In genomic region chr8:125729746-125730145, GRCm38 (mm10) we compare ENCODE assay signal across 8 mouse cellular contexts. TPM values are rescaled to one million over a fixed set of nuclear protein-coding genes. Genes with fewer than 3 reads are reported as not detected.
DNase-seq lines count a peak whose midpoint lies in the region; ATAC-seq and TF ChIP-seq lines count a peak whose summit lies in the region.

TSS of gene Ntpcr (plus strand) at chr8:125729963.

- H3K9ac ChIP-seq in heart, embryonic 13.5 days, result no peak within 1 kb of the TSS
- no peak within 1 kb of the TSS for H3K9ac ChIP-seq in midbrain, postnatal 0 days (replicated peaks; ENCODE audit: low read length, poor library complexity, severe bottlenecking)

- H3K27me3 ChIP-seq in embryonic facial prominence, embryonic 10.5 days (replicated peaks; ENCODE audit: low read depth, poor library complexity, severe bottlenecking), result no peaks in the 10 kb centered on the region; the same call in 1 of the 2 replicates
- H3K27me3 ChIP-seq in heart, embryonic 13.5 days (replicated peaks), result no peaks in the 10 kb centered on the region
- H3K27me3 ChIP-seq in midbrain, postnatal 0 days (ENCODE audit: insufficient read depth, low read length), result no peaks in the 10 kb centered on the region

- ATAC-seq in heart, embryonic 13.5 days (ENCODE audit: extremely low read depth, insufficient number of reproducible peaks, low FRiP score, low TSS enrichment), result no peak
- no peak for ATAC-seq in midbrain, postnatal 0 days (ENCODE audit: low FRiP score)

- 85% methylated on average over 7 of the region's 7 CpGs for WGBS in embryonic facial prominence, embryonic 10.5 days
- 77% methylated on average over 7 of the region's 7 CpGs for WGBS in heart, embryonic 13.5 days
- WGBS in midbrain, postnatal 0 days, result 77% methylated on average over 7 of the region's 7 CpGs

- H3K27ac ChIP-seq in left cerebral cortex, adult 2 months, result no peak within 1 kb of the TSS
- no peak within 1 kb of the TSS for H3K27ac ChIP-seq in embryonic facial prominence, embryonic 10.5 days (replicated peaks)
- no peak within 1 kb of the TSS for H3K27ac ChIP-seq in heart, embryonic 13.5 days (replicated peaks)
- no peak within 1 kb of the TSS for H3K27ac ChIP-seq in midbrain, postnatal 0 days (ENCODE audit: low read depth, low read length)

- H3K4me3 ChIP-seq in left cerebral cortex, adult 2 months, result no peak within 1 kb of the TSS
- H3K4me3 ChIP-seq in embryonic facial prominence, embryonic 10.5 days, result no peak within 1 kb of the TSS
- no peak within 1 kb of the TSS for H3K4me3 ChIP-seq in heart, embryonic 13.5 days
- no peak within 1 kb of the TSS for H3K4me3 ChIP-seq in midbrain, postnatal 0 days (ENCODE audit: low read depth, low read length)

- H3K9me3 ChIP-seq in embryonic facial prominence, embryonic 10.5 days, result no peaks in the 10 kb centered on the region
- H3K9me3 ChIP-seq in heart, embryonic 13.5 days, result no peaks in the 10 kb centered on the region
- H3K9me3 ChIP-seq in midbrain, postnatal 0 days (ENCODE audit: low read length), result no peaks in the 10 kb centered on the region

- H3K4me2 ChIP-seq in heart, embryonic 13.5 days, result no peak within 1 kb of the TSS
- no peak within 1 kb of the TSS for H3K4me2 ChIP-seq in midbrain, postnatal 0 days (ENCODE audit: low read depth, low read length, poor library complexity, severe bottlenecking)

- no peak for TF ChIP-seq CTCF in left cerebral cortex, adult 2 months (IDR thresholded peaks at IDR 0.05)
- TF ChIP-seq CTCF in midbrain, postnatal 0 days (IDR thresholded peaks at IDR 0.05), result no peak

- no peaks in the 10 kb centered on the region for H3K36me3 ChIP-seq in embryonic facial prominence, embryonic 10.5 days (replicated peaks)
- no peaks in the 10 kb centered on the region for H3K36me3 ChIP-seq in heart, embryonic 13.5 days
- no peaks in the 10 kb centered on the region for H3K36me3 ChIP-seq in midbrain, postnatal 0 days (ENCODE audit: insufficient read depth, low read length)

- no peak for DNase-seq in left cerebral cortex, adult 2 months (ENCODE audit: extremely low spot score in 1 of 2, low spot score in 2 of 2)
- no peak for DNase-seq in left cerebral cortex, adult 11 months (ENCODE audit: low spot score)
- no peak for DNase-seq in embryonic facial prominence, embryonic 10.5 days (ENCODE audit: low spot score)
- no peak for DNase-seq in left cerebral cortex, postnatal 10 days (ENCODE audit: extremely low spot score in 1 of 2, low spot score in 2 of 2)
- DNase-seq in midbrain, postnatal 0 days (ENCODE audit: low spot score), result no peak
- no peak for DNase-seq in cerebellum, adult 9-11 months
- DNase-seq in urinary bladder, postnatal 14 days (ENCODE audit: low spot score), result no peak

- intact Hi-C loops in left cerebral cortex, adult 2 months (cut with DNase I), result loop anchor here (5.0 to 10.0 kb wide), 2 partner anchors 157 to 545 kb away; no protein-coding TSS in a partner anchor
- intact Hi-C loops in left cerebral cortex, postnatal 10 days (cut with DNase I), result loop anchor here (10.0 kb wide), 1 partner anchor 155 kb away; no protein-coding TSS in a partner anchor

- peaks cover 32% of the 10 kb centered on the region for H3K4me1 ChIP-seq in embryonic facial prominence, embryonic 10.5 days
- H3K4me1 ChIP-seq in heart, embryonic 13.5 days, result peaks cover 9% of the 10 kb centered on the region
- peaks cover 5% of the 10 kb centered on the region; the same call in 1 of the 2 replicates for H3K4me1 ChIP-seq in midbrain, postnatal 0 days (ENCODE audit: insufficient read depth, low read length)

RNA-seq across cellular contexts. Expression of gene Ntpcr, which starts in this region (rescaled TPM):
- total RNA-seq in left cerebral cortex, adult 2 months (2021), result 10 to 100 TPM; 23.3 to 23.7 TPM
- 18.8 and 19.3 TPM in 2 replicates for polyA plus RNA-seq in embryonic facial prominence, embryonic 10.5 days (2016; fragmentation: Nextera tagmentation; extraction: Ambion mirVana)
- polyA plus RNA-seq in heart, embryonic 13.5 days (2015; fragmentation: Nextera tagmentation; extraction: Ambion mirVana), result 25.7 and 25.9 TPM in 2 replicates
- 10 to 100 TPM; 20.2 to 21.0 TPM for total RNA-seq in left cerebral cortex, postnatal 10 days (2021)
- 23.5 and 24.1 TPM in 2 replicates for total RNA-seq in midbrain, postnatal 0 days (2014; rRNA removed)
- 32.2 and 35.2 TPM in 2 replicates for polyA plus RNA-seq in midbrain, postnatal 0 days (2015; fragmentation: Nextera tagmentation; extraction: Ambion mirVana)
